Mouse (Mus musculus) neural tube, embryonic 13.5 days (tissue): Measurements from ENCODE around the gene Rgs12. TPM values are rescaled to one million over a fixed set of nuclear protein-coding genes. Genes with fewer than 3 reads are reported as not detected.

Experiments
- ATAC-seq: fragments of 200-750 bp; cut with Nextera tagmentation; 2 replicates; pipeline ENCODE4 v1.8.0; 2017; ENCODE audit warnings: low read depth, mild to moderate bottlenecking, moderate TSS enrichment, moderate library complexity
- H3K27ac ChIP-seq: fragments of 300-500 bp; sonication (generic); replicated peaks from 2 replicates; pipeline ENCODE4 v1.5.1; 2015; ENCODE audit warnings: moderate library complexity, mild to moderate bottlenecking, inconsistent platforms
- H3K27me3 ChIP-seq: fragments of 300-500 bp; sonication (generic); 2 replicates; pipeline ENCODE4 v1.6.1; 2015; ENCODE audit warnings: mild to moderate bottlenecking, inconsistent platforms
- H3K36me3 ChIP-seq: fragments of 300-500 bp; sonication (generic); 2 replicates; pipeline ENCODE4 v1.6.1; 2015; ENCODE audit warnings: mild to moderate bottlenecking, inconsistent platforms
- H3K4me1 ChIP-seq: fragments of 300-500 bp; sonication (generic); replicated peaks from 2 replicates; pipeline ENCODE4 v1.6.1; 2015; ENCODE audit warnings: inconsistent platforms
- H3K4me2 ChIP-seq: fragments of 300-500 bp; sonication (generic); 2 replicates; pipeline ENCODE4 v1.6.1; 2015; ENCODE audit warnings: inconsistent platforms, mild to moderate bottlenecking, moderate library complexity
- H3K4me3 ChIP-seq: fragments of 300-500 bp; sonication (generic); 2 replicates; pipeline ENCODE4 v1.5.1; 2015; ENCODE audit warnings: mild to moderate bottlenecking, inconsistent platforms
- H3K9ac ChIP-seq: fragments of 300-500 bp; sonication (generic); 2 replicates; pipeline ENCODE4 v1.6.1; 2015; ENCODE audit warnings: moderate library complexity, mild to moderate bottlenecking, inconsistent platforms
- H3K9me3 ChIP-seq: fragments of 300-500 bp; sonication (generic); 2 replicates; pipeline ENCODE4 v1.6.1; 2016; ENCODE audit warnings: inconsistent platforms
- WGBS: fragments of 180-500 bp; shearing (Covaris S2); methylation state at CpG from one replicate; pipeline ENCODE4 v1.1.7; 2015; 5-methylcytosine and 5-hydroxymethylcytosine counted together
- polyA plus RNA-seq: library from polyadenylated mRNA; unstranded; fragments of >200 nt; fragmentation: Nextera tagmentation; extraction: Ambion mirVana; gene quantifications from 2 replicates; pipeline ENCODE4 v1.2.1, GENCODE M21; 2015

The Rgs12 gene
- 42.7 and 44.7 TPM in 2 replicates for polyA plus RNA-seq

DNA sequence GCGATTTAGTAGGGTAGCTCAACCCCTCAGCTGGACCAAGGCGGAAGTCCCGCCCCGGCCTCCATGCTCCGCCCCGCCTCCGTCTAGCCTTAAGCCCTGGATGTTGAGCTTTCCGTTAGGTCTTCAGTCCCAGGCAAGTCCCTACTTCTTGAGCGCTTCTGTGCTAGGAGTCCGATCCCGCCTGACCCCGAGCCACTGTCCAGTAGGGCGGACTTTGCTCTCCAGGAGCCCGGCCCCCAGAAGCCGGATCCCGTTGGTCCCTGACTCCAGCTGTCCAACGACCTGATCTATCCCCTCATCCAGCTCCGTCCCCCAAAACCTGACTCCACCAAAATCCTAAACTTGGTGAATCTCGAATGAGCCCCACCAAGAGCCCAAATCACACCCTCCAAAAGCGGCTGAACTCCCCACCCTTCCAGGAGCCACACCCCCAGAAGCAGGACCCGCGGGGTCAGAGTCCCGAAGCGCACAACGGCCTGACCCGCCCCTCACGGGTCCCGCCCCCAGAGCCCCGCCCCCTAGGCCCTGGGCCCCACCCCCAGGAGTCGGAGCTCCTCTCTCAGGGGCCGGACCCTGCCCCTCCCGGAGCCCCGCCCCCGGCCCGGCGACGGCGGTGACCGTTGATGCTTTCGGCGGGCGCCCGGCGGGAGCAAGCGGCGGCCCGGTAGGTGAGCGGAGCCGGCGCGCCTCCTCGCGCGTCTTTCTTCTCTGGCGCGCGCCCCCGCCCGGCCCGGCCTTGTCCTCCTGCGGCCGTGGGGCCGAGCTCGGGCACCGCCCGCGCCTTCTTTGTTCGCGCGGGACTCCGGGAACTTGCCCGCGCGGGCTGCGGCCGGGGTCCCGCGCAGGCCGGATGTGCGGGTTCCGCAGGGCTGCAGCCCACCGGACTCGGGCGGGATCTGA, at the start of gene Rgs12:
Gene Rgs12, plus strand, starts transcription at position 585 of the 900 bp plus-strand sequence.
- peaks cover 37% of the 10 kb centered on the region for H3K4me1 ChIP-seq
- peak within 1 kb of the TSS; percentile 89 for H3K4me3 ChIP-seq
- H3K27me3 ChIP-seq, result no peaks in the 10 kb centered on the region
- peak; percentile 93 for ATAC-seq
- peak within 1 kb of the TSS; percentile 77 for H3K4me2 ChIP-seq
- peak within 1 kb of the TSS; percentile 93 for H3K27ac ChIP-seq
- H3K9me3 ChIP-seq, result peaks cover 4% of the 10 kb centered on the region; the same call in 1 of the 2 replicates
- peaks cover 13% of the 10 kb centered on the region for H3K36me3 ChIP-seq
- WGBS, result under 1% methylated on average over 80 of the region's 84 CpGs
- H3K9ac ChIP-seq, result peak within 1 kb of the TSS; percentile 98

DNA sequence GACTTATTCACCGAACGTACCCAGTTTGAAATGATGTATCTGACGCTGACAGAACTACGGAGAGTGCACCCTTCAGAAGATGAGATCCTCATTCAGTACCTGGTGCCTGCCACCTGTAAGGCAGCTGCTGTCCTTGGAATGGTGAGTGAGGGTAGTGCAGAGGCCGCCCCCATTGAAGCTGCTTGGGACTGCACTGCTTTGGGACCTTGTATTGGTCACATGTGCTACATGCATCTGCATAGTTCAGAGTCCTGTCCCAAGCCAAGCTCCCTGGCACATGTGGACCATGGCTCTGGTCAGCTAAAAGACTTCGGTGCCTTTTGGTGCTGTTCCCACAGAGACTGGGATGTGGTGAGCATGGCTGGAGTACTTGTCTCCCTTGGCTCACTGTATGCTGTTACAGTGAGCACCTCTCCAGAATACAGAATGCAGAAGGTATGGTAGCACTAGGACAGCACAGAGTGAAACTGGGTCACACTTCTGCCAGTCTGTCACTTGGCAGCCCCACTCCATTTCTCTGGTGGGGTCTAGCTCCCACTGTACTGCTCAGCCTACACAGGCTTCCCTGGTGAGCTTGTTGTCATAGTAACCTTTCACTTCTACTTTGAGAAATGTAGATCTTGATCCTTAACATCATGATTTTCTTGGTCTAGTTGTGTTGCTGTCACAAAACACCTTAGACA, 49.3 kb upstream of the Rgs12 start:
- Histone ChIP-seq H3K27me3 (no peaks in the 10 kb centered on the region), H3K36me3 (peaks cover 94% of the 10 kb centered on the region), H3K4me2 (no peak overlapping the region), H3K27ac (no peak overlapping the region), H3K9me3 (no peaks in the 10 kb centered on the region), H3K9ac (no peak overlapping the region), H3K4me3 (no peak overlapping the region), H3K4me1 (no peaks in the 10 kb centered on the region; the same call in 1 of the 2 replicates)
- 94% methylated on average over 6 of the region's 6 CpGs for WGBS
- ATAC-seq, result no peak

DNA sequence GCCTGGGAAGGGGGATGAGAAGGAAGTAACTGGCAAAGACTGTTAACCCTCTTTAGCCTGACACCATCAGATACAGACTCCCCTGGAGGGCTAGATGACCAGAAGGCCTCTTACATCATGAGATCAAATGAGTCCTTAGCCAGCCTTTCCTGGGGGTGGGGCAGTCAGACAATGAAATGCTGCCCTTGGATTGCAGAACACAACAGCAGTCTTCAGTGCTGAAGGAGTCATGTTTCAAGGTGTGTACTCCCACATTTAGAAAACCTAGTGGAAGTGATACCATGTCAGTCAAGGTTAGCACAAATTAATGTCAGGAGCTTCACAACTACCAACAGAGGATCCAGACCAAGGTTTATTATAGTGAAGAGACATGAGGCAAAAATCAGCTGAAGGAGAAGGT, 46.9 kb upstream of the Rgs12 start:
- Histone ChIP-seq H3K27ac (no peak overlapping the region), H3K27me3 (no peaks in the 10 kb centered on the region), H3K9me3 (no peaks in the 10 kb centered on the region), H3K36me3 (peaks cover 95% of the 10 kb centered on the region), H3K4me1 (no peaks in the 10 kb centered on the region; the same call in 1 of the 2 replicates), H3K9ac (no peak overlapping the region), H3K4me2 (no peak overlapping the region), H3K4me3 (no peak overlapping the region)
- ATAC-seq, result no peak

DNA sequence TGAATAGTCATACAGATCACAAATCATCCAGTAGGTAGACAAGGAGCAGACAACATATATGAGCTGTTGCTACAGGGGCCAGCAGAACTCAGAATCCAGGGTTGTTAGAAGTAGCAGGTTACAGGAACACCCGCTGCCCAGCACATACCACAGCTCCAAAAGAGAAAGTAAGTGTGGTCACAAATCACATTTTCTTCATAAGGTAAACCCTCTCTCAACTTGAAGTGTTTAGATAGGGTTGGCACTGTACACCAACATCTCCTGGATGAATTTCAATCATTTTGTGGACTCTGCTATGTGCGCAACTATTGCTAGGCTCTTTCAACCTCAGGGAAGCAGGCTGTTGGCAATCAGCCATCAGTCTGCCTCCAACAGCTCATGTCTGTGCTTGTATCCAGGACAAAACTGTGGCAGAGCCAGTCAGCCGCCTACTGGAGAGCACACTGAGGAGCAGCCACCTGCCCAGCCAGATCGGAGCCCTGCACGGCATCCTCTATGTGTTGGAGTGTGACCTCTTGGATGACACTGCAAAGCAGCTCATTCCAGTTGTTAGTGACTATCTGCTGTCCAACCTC, 46.3 kb upstream of the Rgs12 start:
- no peak overlapping the region for H3K9ac ChIP-seq
- WGBS, result 84% methylated on average over 5 of the region's 5 CpGs
- no peaks in the 10 kb centered on the region for H3K9me3 ChIP-seq
- H3K4me3 ChIP-seq, result no peak overlapping the region
- H3K27ac ChIP-seq, result no peak overlapping the region
- no peaks in the 10 kb centered on the region for H3K27me3 ChIP-seq
- no peak overlapping the region for H3K4me2 ChIP-seq
- no peaks in the 10 kb centered on the region; the same call in 1 of the 2 replicates for H3K4me1 ChIP-seq
- no peak for ATAC-seq
- H3K36me3 ChIP-seq, result peaks cover 95% of the 10 kb centered on the region

DNA sequence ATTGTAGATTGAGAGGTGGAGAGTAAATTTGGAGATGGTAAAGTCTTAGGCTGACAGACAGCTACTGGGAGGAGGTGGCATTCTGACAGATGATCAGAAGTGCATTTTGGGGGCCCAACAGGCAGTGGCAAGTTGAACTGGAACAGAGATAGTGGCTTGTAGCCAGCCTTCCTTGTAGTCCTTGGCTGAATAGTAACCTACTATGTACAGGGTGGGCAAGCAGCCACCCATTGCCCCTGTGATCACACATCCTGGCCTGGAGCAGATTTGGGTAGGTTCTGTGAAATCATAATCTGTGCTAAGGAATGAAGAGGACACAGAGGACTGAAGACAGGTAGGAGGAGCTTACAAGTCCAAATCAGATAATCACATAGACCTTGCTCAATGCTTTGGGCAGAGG, 44.8 kb upstream of the Rgs12 start:
- Histone ChIP-seq H3K4me1 (peaks cover 2% of the 10 kb centered on the region; the same call in 1 of the 2 replicates), H3K36me3 (peaks cover 95% of the 10 kb centered on the region), H3K4me3 (no peak overlapping the region), H3K27ac (no peak overlapping the region), H3K9me3 (no peaks in the 10 kb centered on the region), H3K4me2 (no peak overlapping the region), H3K27me3 (no peaks in the 10 kb centered on the region), H3K9ac (no peak overlapping the region)
- no peak for ATAC-seq

DNA sequence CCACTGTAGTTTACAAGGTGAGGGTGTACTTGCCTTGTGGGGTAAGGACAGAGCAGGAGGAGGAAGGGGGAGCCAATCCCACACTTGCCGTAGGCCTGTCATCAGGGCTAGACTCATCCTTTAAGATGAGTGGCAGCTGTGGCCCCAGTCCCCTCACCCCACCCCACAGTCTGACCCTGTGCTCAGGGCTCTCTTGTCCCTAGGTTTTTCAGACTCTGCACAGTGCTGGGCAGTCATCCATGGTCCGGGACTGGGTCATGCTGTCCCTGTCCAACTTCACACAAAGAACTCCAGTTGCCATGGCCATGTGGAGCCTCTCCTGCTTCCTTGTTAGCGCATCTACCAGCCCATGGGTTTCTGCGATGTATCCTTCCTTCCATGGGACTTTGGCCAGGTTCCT, 42.0 kb upstream of the Rgs12 start:
- Histone ChIP-seq H3K27me3 (no peaks in the 10 kb centered on the region), H3K4me1 (peaks cover 2% of the 10 kb centered on the region; the same call in 1 of the 2 replicates), H3K27ac (no peak overlapping the region), H3K9ac (no peak overlapping the region), H3K4me3 (no peak overlapping the region), H3K4me2 (no peak overlapping the region), H3K36me3 (peaks cover 81% of the 10 kb centered on the region), H3K9me3 (no peaks in the 10 kb centered on the region)
- ATAC-seq, result no peak
- WGBS, result 91% methylated on average over 4 of the region's 4 CpGs

DNA sequence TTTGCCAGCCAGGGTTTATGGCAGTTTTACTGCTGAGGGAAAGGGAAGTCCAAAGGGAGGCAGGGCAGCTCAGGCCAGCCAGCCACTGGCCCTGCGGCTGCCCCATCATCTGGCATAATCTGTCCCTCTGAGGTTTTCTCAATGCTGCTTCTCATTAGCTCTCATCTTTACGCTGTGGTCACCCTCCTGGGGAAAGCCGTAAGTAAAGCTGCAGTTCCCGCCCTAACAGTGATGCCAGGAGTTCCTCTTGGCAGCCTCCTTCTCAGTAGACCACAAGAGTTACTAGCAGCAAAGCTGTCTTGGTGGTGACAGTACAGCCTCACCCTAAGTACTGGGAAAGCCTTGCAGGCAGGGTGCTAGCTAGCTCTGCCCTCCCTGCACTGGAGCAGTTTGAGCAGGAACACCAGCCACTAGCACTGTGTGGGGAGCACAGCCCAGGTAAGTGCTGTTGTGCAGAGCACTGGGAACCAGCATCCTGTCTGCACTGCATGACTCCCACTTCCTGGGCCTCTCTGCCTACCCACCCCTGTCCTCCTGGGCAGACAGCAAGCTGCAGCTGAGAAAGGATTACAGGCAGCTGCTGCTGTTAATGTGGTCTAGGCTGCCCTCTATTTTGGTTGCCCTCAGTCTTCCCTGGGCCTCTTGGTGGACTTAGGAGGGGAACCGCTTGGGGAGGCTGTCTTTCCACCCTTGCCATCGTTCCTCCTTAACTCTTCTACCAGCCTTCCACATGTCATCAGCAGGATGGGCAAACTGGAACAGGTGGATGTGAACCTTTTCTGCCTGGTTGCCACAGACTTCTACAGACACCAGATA, 41.1 kb upstream of the Rgs12 start, which contains the start of gene Msantd1:
Gene Msantd1, plus strand, starts transcription at position 103 of the 816 bp plus-strand sequence.
- no peak within 1 kb of the TSS for H3K4me3 ChIP-seq
- H3K27me3 ChIP-seq, result no peaks in the 10 kb centered on the region
- no peak within 1 kb of the TSS for H3K27ac ChIP-seq
- peaks cover 74% of the 10 kb centered on the region for H3K36me3 ChIP-seq
- 79% methylated on average over 6 of the region's 6 CpGs for WGBS
- no peak for ATAC-seq
- no peaks in the 10 kb centered on the region for H3K9me3 ChIP-seq
- H3K4me2 ChIP-seq, result no peak within 1 kb of the TSS
- H3K4me1 ChIP-seq, result peaks cover 2% of the 10 kb centered on the region; the same call in 1 of the 2 replicates
- no peak within 1 kb of the TSS for H3K9ac ChIP-seq

DNA sequence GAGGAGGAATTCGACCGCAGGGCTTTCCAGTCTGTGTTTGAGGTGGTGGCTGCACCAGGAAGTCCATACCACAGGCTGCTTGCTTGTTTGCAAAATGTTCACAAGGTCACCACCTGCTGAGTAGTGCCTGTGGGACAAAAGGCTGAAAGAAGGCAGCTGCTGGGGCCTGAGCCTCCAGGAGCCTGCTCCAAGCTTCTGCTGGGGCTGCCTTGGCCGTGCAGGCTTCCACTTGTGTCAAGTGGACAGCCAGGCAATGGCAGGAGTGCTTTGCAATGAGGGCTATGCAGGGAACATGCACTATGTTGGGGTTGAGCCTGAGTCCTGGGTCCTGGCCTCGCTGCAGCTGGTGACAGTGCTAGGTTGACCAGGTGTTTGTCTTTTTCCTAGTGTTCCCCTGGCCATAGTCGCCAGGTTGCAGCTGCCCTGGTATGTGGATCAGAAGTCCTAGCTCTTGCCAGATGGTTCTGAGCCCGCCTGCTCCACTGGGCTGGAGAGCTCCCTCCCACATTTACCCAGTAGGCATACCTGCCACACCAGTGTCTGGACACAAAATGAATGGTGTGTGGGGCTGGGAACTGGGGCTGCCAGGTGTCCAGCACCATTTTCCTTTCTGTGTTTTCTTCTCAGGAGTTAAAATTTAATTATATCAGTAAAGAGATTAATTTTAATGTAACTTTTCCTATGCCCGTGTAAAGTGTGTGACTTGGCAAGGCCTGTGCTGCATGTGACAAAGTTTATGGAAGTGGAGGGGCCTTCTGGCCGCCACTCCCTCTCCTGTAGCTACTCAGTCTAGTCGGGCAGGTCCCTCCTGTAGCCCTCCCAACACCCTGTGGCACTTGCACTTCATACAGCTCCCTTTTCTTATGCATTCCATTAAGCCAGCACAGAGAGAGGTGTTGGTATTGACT, 40.3 kb upstream of the Rgs12 start:
- Histone ChIP-seq H3K27ac (no peak overlapping the region), H3K4me1 (0 out of 2 replicates have a peak, but pooled peaks cover 2% of the 10 kb centered on the region), H3K36me3 (peaks cover 70% of the 10 kb centered on the region), H3K27me3 (no peaks in the 10 kb centered on the region), H3K4me2 (no peak overlapping the region), H3K9me3 (no peaks in the 10 kb centered on the region), H3K9ac (no peak overlapping the region), H3K4me3 (no peak overlapping the region)
- 79% methylated on average over 9 of the region's 9 CpGs for WGBS
- ATAC-seq, result no peak

DNA sequence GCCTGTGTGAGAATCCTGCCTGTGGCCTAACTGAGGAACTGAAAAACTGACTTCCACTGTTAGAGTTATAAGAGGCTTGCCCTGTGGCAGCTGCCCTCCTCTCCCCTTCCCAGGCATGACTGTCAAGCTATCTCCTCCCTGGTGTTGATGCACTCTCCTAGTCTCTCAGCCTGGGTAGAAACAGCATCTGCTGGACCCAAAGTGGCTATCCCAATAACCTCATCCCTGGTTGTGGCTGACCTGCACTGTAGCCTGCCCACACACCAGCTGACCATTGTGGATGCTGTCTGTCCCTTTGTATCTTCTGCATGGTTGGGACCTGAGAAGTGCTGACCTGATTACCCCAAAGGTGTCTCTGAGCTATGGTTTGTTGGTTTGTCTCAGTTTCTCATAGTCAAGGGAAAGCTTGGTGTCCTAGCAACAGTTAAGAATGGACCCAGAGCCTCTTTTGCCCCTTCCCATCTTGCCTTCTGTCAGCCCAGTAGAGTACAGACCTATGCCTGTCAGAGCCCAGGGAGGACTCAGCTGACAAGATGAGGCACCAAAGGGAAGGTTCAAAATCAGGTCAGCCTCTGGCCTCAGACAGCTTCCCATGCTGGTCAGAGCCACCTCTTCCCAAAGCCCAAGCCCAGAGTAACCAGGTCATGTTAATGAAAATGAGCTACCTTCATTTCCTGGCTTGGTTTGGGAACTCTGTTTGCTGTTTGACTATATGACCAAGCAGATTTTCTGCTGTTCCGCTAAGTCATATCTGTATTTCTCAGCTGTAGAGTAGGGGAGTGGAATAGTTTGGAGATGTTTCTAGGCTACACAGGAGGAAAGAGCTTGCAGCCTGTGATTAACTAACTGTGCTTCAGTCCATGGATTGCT, 39.4 kb upstream of the Rgs12 start:
- Histone ChIP-seq H3K4me1 (0 out of 2 replicates have a peak, but pooled peaks cover 2% of the 10 kb centered on the region), H3K9ac (no peak overlapping the region), H3K36me3 (peaks cover 61% of the 10 kb centered on the region), H3K9me3 (no peaks in the 10 kb centered on the region), H3K27me3 (no peaks in the 10 kb centered on the region), H3K4me2 (no peak overlapping the region), H3K27ac (no peak overlapping the region), H3K4me3 (no peak overlapping the region)
- 90% methylated on average over 1 of the region's 1 CpGs for WGBS
- no peak for ATAC-seq

DNA sequence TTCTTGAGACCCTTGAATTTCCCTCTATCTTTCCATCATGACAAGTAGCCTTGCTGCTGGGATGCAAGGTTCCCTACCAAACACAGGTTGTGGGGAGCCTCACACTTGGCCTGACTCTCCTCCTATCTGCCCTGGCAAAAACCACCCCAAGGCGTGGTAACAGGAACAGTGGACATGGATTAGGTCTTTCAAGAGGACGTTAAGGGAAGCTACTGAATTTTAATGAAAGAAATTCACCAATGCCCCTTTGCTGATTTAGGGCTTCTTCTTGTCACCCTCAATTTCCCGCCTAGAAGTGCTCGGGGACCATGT, 38.8 kb upstream of the Rgs12 start:
- no peak overlapping the region for H3K9ac ChIP-seq
- ATAC-seq, result no peak
- H3K4me3 ChIP-seq, result no peak overlapping the region
- H3K4me2 ChIP-seq, result no peak overlapping the region
- H3K36me3 ChIP-seq, result peaks cover 55% of the 10 kb centered on the region
- H3K4me1 ChIP-seq, result 0 out of 2 replicates have a peak, but pooled peaks cover 2% of the 10 kb centered on the region
- no peaks in the 10 kb centered on the region for H3K27me3 ChIP-seq
- 63% methylated on average over 4 of the region's 4 CpGs for WGBS
- no peaks in the 10 kb centered on the region for H3K9me3 ChIP-seq
- no peak overlapping the region for H3K27ac ChIP-seq
